Mouse (Mus musculus) urinary bladder, postnatal 14 days (tissue): ENCODE data around the gene Mrpl49.

Experiments
- DNase-seq: peaks from one replicate; pipeline ENCODE4 v3.0.0; 2021; ENCODE audit warnings: low spot score

Gene Mrpl49

GRCm38 (mm10) chr19:6057313-6058096 lies at the start of gene Mrpl49, which contains the start of gene Fau:
Mrpl49 (minus strand) TSS chr19:6057785.
Fau (plus strand) TSS chr19:6057844.
- DNase-seq, result peak; percentile 99

- DNase-seq, result no peak
These were observed 48.0 kb upstream of the Mrpl49 start, which contains the start of gene Naaladl1 for GRCm38 (mm10) chr19:6105586-6105985. Naaladl1 (plus strand) TSS chr19:6105782.

GRCm38 (mm10) chr19:6104476-6104875 lies 46.9 kb upstream of the Mrpl49 start:
- no peak for DNase-seq

- no peak for DNase-seq
These were observed 44.7 kb upstream of the Mrpl49 start for GRCm38 (mm10) chr19:6102169-6102853.

- no peak for DNase-seq
These were observed 43.6 kb upstream of the Mrpl49 start for GRCm38 (mm10) chr19:6101186-6101585.

GRCm38 (mm10) chr19:6097847-6098246 lies 40.3 kb upstream of the Mrpl49 start:
- no peak for DNase-seq

- no peak for DNase-seq
These were observed 36.5 kb upstream of the Mrpl49 start, which contains the start of gene AC131692.1 for GRCm38 (mm10) chr19:6094119-6094518. AC131692.1 (plus strand) TSS chr19:6094419.

- no peak for DNase-seq
These were observed 31.3 kb upstream of the Mrpl49 start for GRCm38 (mm10) chr19:6088841-6089240.

- DNase-seq, result peak; percentile 58
These were observed 27.9 kb upstream of the Mrpl49 start for GRCm38 (mm10) chr19:6085417-6085879.

- DNase-seq, result peak; percentile 96
These were observed 27.1 kb upstream of the Mrpl49 start, which contains the start of the genes Zfpl1 and Cdca5 for GRCm38 (mm10) chr19:6084478-6085248. Zfpl1 (minus strand) TSS chr19:6084956. Cdca5 (plus strand) TSS chr19:6084983.

- no peak for DNase-seq
These were observed 24.6 kb upstream of the Mrpl49 start, which contains the start of gene Gm28374 for GRCm38 (mm10) chr19:6082156-6082555. Gm28374 (minus strand) TSS chr19:6082256.

- DNase-seq, result no peak
These were observed 22.4 kb upstream of the Mrpl49 start, which contains the start of gene Tmem262 for GRCm38 (mm10) chr19:6079983-6080480. Tmem262 (plus strand) TSS chr19:6080033.

- peak; percentile 84 for DNase-seq
These were observed 19.2 kb upstream of the Mrpl49 start, which contains the start of gene Vps51 for GRCm38 (mm10) chr19:6076564-6077393. Vps51 (minus strand) TSS chr19:6077231.

- DNase-seq, result no peak
These were observed 16.3 kb upstream of the Mrpl49 start for GRCm38 (mm10) chr19:6073889-6074288.

GRCm38 (mm10) chr19:6071261-6071660 lies 13.7 kb upstream of the Mrpl49 start:
- no peak for DNase-seq

- no peak for DNase-seq
These were observed 13.1 kb upstream of the Mrpl49 start for GRCm38 (mm10) chr19:6070571-6071250.

GRCm38 (mm10) chr19:6069851-6070250 lies 12.3 kb upstream of the Mrpl49 start:
- no peak for DNase-seq

GRCm38 (mm10) chr19:6068951-6069350 lies 11.4 kb upstream of the Mrpl49 start:
- peak; percentile 25 for DNase-seq

GRCm38 (mm10) chr19:6067724-6068415 lies 10.3 kb upstream of the Mrpl49 start, which contains the start of gene Tm7sf2:
Tm7sf2 (minus strand) TSS chr19:6068373.
- DNase-seq, result peak; percentile 94
